In genomic region chr4:141005983-141006382, GRCm38 (mm10) we compare ENCODE assay signal across 11 mouse cellular contexts. TPM values are rescaled to one million over a fixed set of nuclear protein-coding genes. Genes with fewer than 3 reads are reported as not detected.
DNase-seq lines count a peak whose midpoint lies in the region; ATAC-seq and TF ChIP-seq lines count a peak whose summit lies in the region.
"Had no signal": no experiment of that assay in that cellular context is flagged by ENCODE, and none has a peak within 500 bp of the region (broad histone marks: within the 10 kb centered on the region; RNA-seq: fewer than 3 reads in every experiment).

No protein-coding gene starts in this region.

- H3K4me3 ChIP-seq in kidney, adult 2 months (ENCODE audit: insufficient read depth, low read depth, low read length) = no peak overlapping the region
- no peak overlapping the region for H3K4me3 ChIP-seq in kidney, embryonic 15.5 days (replicated peaks)
- no peak overlapping the region for H3K4me3 ChIP-seq in midbrain, embryonic 14.5 days (replicated peaks; ENCODE audit: low read depth, low read length)

- ATAC-seq in kidney, embryonic 15.5 days (replicated peaks; ENCODE audit: low FRiP score) = no peak
- ATAC-seq in midbrain, embryonic 14.5 days (ENCODE audit: low FRiP score, low TSS enrichment) = no peak

- no peaks in the 10 kb centered on the region for H3K36me3 ChIP-seq in kidney, adult 2 months (ENCODE audit: control insufficient read depth, insufficient read depth, low read length)
- H3K36me3 ChIP-seq in kidney, embryonic 15.5 days = peaks cover 70% of the 10 kb centered on the region
- H3K36me3 ChIP-seq in midbrain, embryonic 14.5 days (ENCODE audit: control insufficient read depth, insufficient read depth, low read length) = peaks cover 70% of the 10 kb centered on the region

- TF ChIP-seq POLR2A in kidney, adult 2 months (IDR thresholded peaks at IDR 0.05; ENCODE audit: low read depth, low read length) = no peak

- H3K9me3 ChIP-seq in kidney, embryonic 15.5 days (replicated peaks) = no peaks in the 10 kb centered on the region
- no peaks in the 10 kb centered on the region for H3K9me3 ChIP-seq in midbrain, embryonic 14.5 days (ENCODE audit: control insufficient read depth, low read length)

- peak; percentile 31 for DNase-seq in kidney, adult 2 months
- DNase-seq in right cerebral cortex, postnatal 14 days = peak; percentile 68
- DNase-seq in right cerebral cortex, postnatal 36 days (ENCODE audit: low spot score in 2 of 2) = no peak
- peak; percentile 81 to 89 for DNase-seq in adrenal gland, postnatal 36 days
- DNase-seq in retina, postnatal 1 day = peak; percentile 32
- DNase-seq in midbrain, embryonic 14.5 days = no peak
- DNase-seq: thymus, postnatal 36 days had no signal

- no peak overlapping the region for H3K27ac ChIP-seq in kidney, adult 2 months (ENCODE audit: insufficient read depth, low read depth, low read length)
- no peak overlapping the region for H3K27ac ChIP-seq in kidney, embryonic 15.5 days
- no peak overlapping the region for H3K27ac ChIP-seq in midbrain, embryonic 14.5 days (replicated peaks; ENCODE audit: low read depth, low read length)

- 74% methylated on average over 13 of the region's 13 CpGs for WGBS in kidney, adult 2 months
- 77% methylated on average over 13 of the region's 13 CpGs for WGBS in kidney, embryonic 15.5 days
- WGBS in midbrain, embryonic 14.5 days = 76% methylated on average over 13 of the region's 13 CpGs

- TF ChIP-seq CTCF in kidney, adult 2 months (conservative IDR thresholded peaks at IDR 0.05; ENCODE audit: insufficient read depth, insufficient read length, low read depth, low read length) = no peak; the same call in 1 of the 2 replicates

- H3K9ac ChIP-seq in kidney, embryonic 15.5 days = no peak overlapping the region
- no peak overlapping the region for H3K9ac ChIP-seq in midbrain, embryonic 14.5 days (replicated peaks; ENCODE audit: low read length)

- no peaks in the 10 kb centered on the region for H3K4me1 ChIP-seq in kidney, adult 2 months (ENCODE audit: control insufficient read depth, insufficient read depth, low read length)
- H3K4me1 ChIP-seq in kidney, embryonic 15.5 days = peaks cover 10% of the 10 kb centered on the region
- H3K4me1 ChIP-seq in midbrain, embryonic 14.5 days (ENCODE audit: control insufficient read depth, insufficient read depth, low read length) = peaks cover 3% of the 10 kb centered on the region; the same call in 1 of the 2 replicates

- no peaks in the 10 kb centered on the region for H3K27me3 ChIP-seq in kidney, adult 2 months (replicated peaks; ENCODE audit: control insufficient read depth, insufficient read depth, low read length)
- no peaks in the 10 kb centered on the region for H3K27me3 ChIP-seq in kidney, embryonic 15.5 days
- no peaks in the 10 kb centered on the region for H3K27me3 ChIP-seq in midbrain, embryonic 14.5 days (ENCODE audit: control insufficient read depth, insufficient read depth, low read length)

- no peak overlapping the region for H3K4me2 ChIP-seq in kidney, embryonic 15.5 days
- H3K4me2 ChIP-seq in midbrain, embryonic 14.5 days (ENCODE audit: low read length) = no peak overlapping the region
- H3K4me2 ChIP-seq: heart, embryonic 11.5 days had no signal

RNA-seq across cellular contexts. Expression of gene Mfap2, which starts 4.2 kb away (rescaled TPM):
- polyA plus RNA-seq in kidney, adult 2 months (2012; rRNA removed) = 14.9 and 18.0 TPM in 2 replicates
- polyA plus RNA-seq in kidney, embryonic 15.5 days (2015; fragmentation: Nextera tagmentation; extraction: Ambion mirVana) = 340 and 433 TPM in 2 replicates
- 10 to 100 TPM in 1 of 2 experiments, 1 to 10 TPM in 1; 8.4 to 10.5 TPM for total RNA-seq in adrenal gland, postnatal 36 days (2021)
- polyA plus RNA-seq in midbrain, embryonic 14.5 days (2014; fragmentation: Nextera tagmentation; extraction: Ambion mirVana) = 142 and 169 TPM in 2 replicates
- total RNA-seq: megakaryocyte, adult 5-6 weeks; neutrophil, adult 5-6 weeks had no signal

RNA-seq across cellular contexts. Expression of gene Atp13a2, which starts 19.3 kb away (rescaled TPM):
- 46.3 and 56.0 TPM in 2 replicates for polyA plus RNA-seq in kidney, adult 2 months (2012; rRNA removed)
- polyA plus RNA-seq in kidney, embryonic 15.5 days (2015; fragmentation: Nextera tagmentation; extraction: Ambion mirVana) = 40.5 and 45.3 TPM in 2 replicates
- 10 to 100 TPM; 33.3 to 34.2 TPM for total RNA-seq in adrenal gland, postnatal 36 days (2021)
- polyA plus RNA-seq in midbrain, embryonic 14.5 days (2014; fragmentation: Nextera tagmentation; extraction: Ambion mirVana) = 162 and 173 TPM in 2 replicates

RNA-seq across cellular contexts. Expression of gene Sdhb, which starts 45.0 kb away (rescaled TPM):
- polyA plus RNA-seq in kidney, adult 2 months (2012; rRNA removed) = 655 and 703 TPM in 2 replicates
- polyA plus RNA-seq in kidney, embryonic 15.5 days (2015; fragmentation: Nextera tagmentation; extraction: Ambion mirVana) = 448 and 457 TPM in 2 replicates
- 100 to 1,000 TPM; 418 to 498 TPM for total RNA-seq in adrenal gland, postnatal 36 days (2021)
- polyA plus RNA-seq in midbrain, embryonic 14.5 days (2014; fragmentation: Nextera tagmentation; extraction: Ambion mirVana) = 456 and 524 TPM in 2 replicates

RNA-seq across cellular contexts. Expression of gene Crocc, which starts 54.4 kb away (rescaled TPM):
- polyA plus RNA-seq in kidney, adult 2 months (2012; rRNA removed) = 34.7 and 41.8 TPM in 2 replicates
- polyA plus RNA-seq in kidney, embryonic 15.5 days (2015; fragmentation: Nextera tagmentation; extraction: Ambion mirVana) = 8.5 and 9.5 TPM in 2 replicates
- 1 to 10 TPM; 5.5 to 5.8 TPM for total RNA-seq in adrenal gland, postnatal 36 days (2021)
- 7.2 and 7.4 TPM in 2 replicates for polyA plus RNA-seq in midbrain, embryonic 14.5 days (2014; fragmentation: Nextera tagmentation; extraction: Ambion mirVana)

Comparison
In these comparisons a context has a peak if more than half of its experiments do, and no peak if none do; other contexts are left out.
1. DNase-seq: peak in kidney, adult 2 months (single experiment), right cerebral cortex, postnatal 14 days (single experiment), adrenal gland, postnatal 36 days (2 of 2) and retina, postnatal 1 day (single experiment); none in right cerebral cortex, postnatal 36 days (0 of 2) and midbrain, embryonic 14.5 days (single experiment).